Mouse (Mus musculus): Measurements from ENCODE around the gene Blzf1. TPM values are rescaled to one million over a fixed set of nuclear protein-coding genes. Genes with fewer than 3 reads are reported as not detected.
A peak's percentile ranks its signal among the peaks of the same experiment; 100 is the strongest.

The Blzf1 gene
- polyA plus RNA-seq, 1 experiment from 2014 or later: 28.9 TPM

DNA sequence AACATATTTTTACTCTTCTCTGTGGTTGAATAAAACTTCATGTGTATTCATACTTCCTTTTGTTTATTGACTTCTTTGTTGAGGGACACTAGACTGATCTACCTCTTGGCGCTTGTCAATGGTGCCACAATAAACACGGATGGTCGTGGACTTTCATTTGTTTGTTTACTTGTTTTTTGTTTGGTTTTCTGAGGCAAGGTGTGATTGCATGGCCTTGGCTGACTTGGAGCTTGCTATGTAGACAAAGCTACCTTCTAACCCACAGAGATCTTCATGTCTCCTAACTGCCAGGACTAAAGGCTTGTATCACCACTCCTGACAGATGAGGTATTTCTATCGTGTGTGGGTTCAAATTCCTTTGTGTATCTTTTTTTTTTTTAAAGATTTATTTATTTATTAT is 16.9 kb upstream of the Blzf1 start:
- no peak for ATAC-seq (ENCODE audit: low FRiP score, low TSS enrichment)

DNA sequence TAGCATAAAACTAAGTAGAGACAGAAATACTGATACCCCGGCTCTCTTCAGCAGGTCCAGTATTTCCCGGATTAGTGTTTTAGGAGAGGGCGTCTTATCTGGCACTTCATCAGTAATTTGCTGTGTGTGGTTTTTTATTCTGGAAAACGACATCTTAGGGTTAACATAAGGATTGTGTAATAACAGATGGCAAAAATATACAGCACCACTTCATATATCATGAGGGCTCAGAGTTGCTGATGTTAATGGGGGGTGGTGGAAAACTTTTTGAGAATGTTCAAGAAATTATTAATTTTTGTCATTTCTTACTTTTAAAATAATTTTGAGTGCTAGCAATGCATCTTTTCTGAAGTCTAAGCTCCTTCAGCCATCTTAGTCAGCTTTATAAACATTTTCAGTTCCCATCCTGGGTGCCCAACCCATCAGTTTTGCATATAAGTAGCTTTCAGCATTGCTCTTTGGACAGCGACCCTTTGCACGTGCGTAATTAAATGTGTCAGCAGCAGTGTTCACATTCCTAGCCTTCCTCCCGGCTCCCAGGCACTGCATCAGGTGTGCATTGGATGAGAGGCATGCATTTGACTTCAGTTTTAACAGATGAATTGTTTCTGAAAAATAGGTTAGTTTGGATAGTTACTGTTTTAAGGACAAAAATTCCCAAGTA is 15.8 kb upstream of the Blzf1 start:
- Histone ChIP-seq H3K36me3 (ENCODE audit: control insufficient read depth, insufficient read depth, low read length) (no peaks in the 10 kb centered on the region), H3K4me3 (replicated peaks; ENCODE audit: low read depth, low read length) (no peak overlapping the region), H3K9me3 (ENCODE audit: control insufficient read depth, low read length) (no peaks in the 10 kb centered on the region), H3K27me3 (ENCODE audit: control insufficient read depth, insufficient read depth, low read length) (no peaks in the 10 kb centered on the region), H3K4me2 (ENCODE audit: low read length) (no peak overlapping the region), H3K9ac (replicated peaks; ENCODE audit: low read length) (no peak overlapping the region), H3K4me1 (ENCODE audit: control insufficient read depth, insufficient read depth, low read length) (no peaks in the 10 kb centered on the region), H3K27ac (replicated peaks; ENCODE audit: low read depth, low read length) (no peak overlapping the region)
- no peak for DNase-seq
- no peak for ATAC-seq (ENCODE audit: low FRiP score, low TSS enrichment)
- 89% methylated on average over 8 of the region's 8 CpGs for WGBS

More for the DNA sequence above, 16.9 kb upstream of the Blzf1 start:
- 93% methylated on average over 4 of the region's 4 CpGs for WGBS
- Histone ChIP-seq H3K36me3 (ENCODE audit: control insufficient read depth, insufficient read depth, low read length) (no peaks in the 10 kb centered on the region), H3K4me1 (ENCODE audit: control insufficient read depth, insufficient read depth, low read length) (no peaks in the 10 kb centered on the region), H3K27me3 (ENCODE audit: control insufficient read depth, insufficient read depth, low read length) (no peaks in the 10 kb centered on the region), H3K9me3 (ENCODE audit: control insufficient read depth, low read length) (no peaks in the 10 kb centered on the region), H3K9ac (replicated peaks; ENCODE audit: low read length) (no peak overlapping the region), H3K4me2 (ENCODE audit: low read length) (no peak overlapping the region), H3K27ac (replicated peaks; ENCODE audit: low read depth, low read length) (no peak overlapping the region), H3K4me3 (replicated peaks; ENCODE audit: low read depth, low read length) (no peak overlapping the region)
- DNase-seq: no peak

DNA sequence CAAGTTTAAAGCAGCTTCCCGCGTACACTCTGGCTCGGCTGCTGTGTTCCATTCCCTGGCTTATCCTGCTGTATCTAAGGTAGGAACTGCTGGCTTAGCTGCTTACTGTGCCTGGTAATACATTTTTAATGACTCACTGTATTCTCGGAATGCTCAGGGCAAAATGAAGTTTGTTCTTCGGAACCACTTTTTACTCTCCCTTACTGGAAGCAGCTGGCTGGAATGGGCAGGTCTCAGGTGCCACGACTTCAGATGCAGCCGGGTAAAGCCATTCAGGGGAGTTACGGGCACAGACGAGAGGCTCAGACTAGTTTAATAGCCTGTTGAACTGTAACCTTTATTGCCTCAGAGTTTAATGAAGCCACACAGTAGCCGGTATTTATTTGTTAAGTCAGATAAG is 14.1 kb upstream of the Blzf1 start:
- no peaks in the 10 kb centered on the region for H3K36me3 ChIP-seq (ENCODE audit: control insufficient read depth, insufficient read depth, low read length)
- no peaks in the 10 kb centered on the region for H3K27me3 ChIP-seq (ENCODE audit: control insufficient read depth, insufficient read depth, low read length)
- no peak overlapping the region for H3K4me2 ChIP-seq (ENCODE audit: low read length)
- DNase-seq: peak; percentile 28
- ATAC-seq (ENCODE audit: low FRiP score, low TSS enrichment): no peak
- no peak overlapping the region for H3K4me3 ChIP-seq (replicated peaks; ENCODE audit: low read depth, low read length)
- H3K27ac ChIP-seq (replicated peaks; ENCODE audit: low read depth, low read length): no peak overlapping the region
- no peak overlapping the region for H3K9ac ChIP-seq (replicated peaks; ENCODE audit: low read length)
- WGBS: 75% methylated on average over 10 of the region's 10 CpGs
- no peaks in the 10 kb centered on the region for H3K9me3 ChIP-seq (ENCODE audit: control insufficient read depth, low read length)
- H3K4me1 ChIP-seq (ENCODE audit: control insufficient read depth, insufficient read depth, low read length): no peaks in the 10 kb centered on the region

DNA sequence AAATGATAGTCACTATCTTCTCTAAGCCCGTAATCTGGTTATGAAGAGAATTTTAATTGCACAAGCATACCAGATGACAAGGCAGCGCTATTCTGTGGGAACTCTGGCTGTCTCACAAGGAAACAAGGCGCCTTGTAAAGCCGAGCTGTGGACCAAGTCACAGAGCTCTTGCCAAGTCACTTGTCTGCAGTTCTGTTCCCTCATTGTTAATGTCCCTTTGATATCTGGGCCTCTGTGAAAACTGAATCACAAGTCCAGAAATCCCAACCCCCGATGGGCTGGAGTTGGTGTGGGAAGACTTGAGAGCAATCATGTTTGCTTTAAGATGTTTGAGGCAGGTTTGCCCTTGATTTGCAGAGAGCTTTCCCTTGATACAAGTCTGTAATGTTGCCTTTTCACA is 13.4 kb upstream of the Blzf1 start:
- peak; percentile 50 for DNase-seq
- no peak for ATAC-seq (ENCODE audit: low FRiP score, low TSS enrichment)
- Histone ChIP-seq H3K4me2 (ENCODE audit: low read length) (no peak overlapping the region), H3K36me3 (ENCODE audit: control insufficient read depth, insufficient read depth, low read length) (no peaks in the 10 kb centered on the region), H3K9me3 (ENCODE audit: control insufficient read depth, low read length) (no peaks in the 10 kb centered on the region), H3K27me3 (ENCODE audit: control insufficient read depth, insufficient read depth, low read length) (no peaks in the 10 kb centered on the region), H3K4me1 (ENCODE audit: control insufficient read depth, insufficient read depth, low read length) (no peaks in the 10 kb centered on the region), H3K4me3 (replicated peaks; ENCODE audit: low read depth, low read length) (no peak overlapping the region), H3K27ac (replicated peaks; ENCODE audit: low read depth, low read length) (no peak overlapping the region), H3K9ac (replicated peaks; ENCODE audit: low read length) (no peak overlapping the region)
- 46% methylated on average over 5 of the region's 5 CpGs for WGBS

DNA sequence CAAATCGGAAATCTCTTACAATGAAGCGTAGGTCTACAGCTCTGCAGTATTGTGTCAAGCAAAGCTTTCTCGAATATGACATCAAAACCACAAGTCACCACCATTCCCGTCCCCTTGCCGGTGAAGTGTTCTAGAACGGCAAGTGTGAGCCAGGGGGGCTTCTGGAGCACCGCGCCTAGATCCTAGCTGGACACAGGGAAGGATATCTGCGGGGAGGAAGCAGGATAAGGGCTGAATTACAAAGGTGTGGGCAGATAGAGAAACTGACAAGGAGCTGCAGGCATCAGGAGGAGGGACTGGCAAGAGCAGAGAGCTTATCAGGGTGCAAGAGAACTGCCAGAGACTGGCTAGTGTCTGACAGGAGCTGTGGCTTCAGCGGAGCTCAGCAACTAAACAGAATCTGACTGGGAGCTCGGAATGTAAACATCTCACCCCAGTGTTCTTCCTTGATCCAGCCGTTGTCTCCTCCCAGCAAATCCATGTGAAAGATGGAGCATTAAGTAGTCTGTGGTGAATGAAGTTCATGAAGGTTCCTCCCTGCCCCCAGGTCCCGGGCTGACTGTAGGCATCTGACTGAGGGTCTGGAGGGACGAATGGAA is 12.4 kb upstream of the Blzf1 start:
- ATAC-seq (ENCODE audit: low FRiP score, low TSS enrichment) (no peak), DNase-seq (no peak)
- H3K4me2 ChIP-seq (ENCODE audit: low read length): no peak overlapping the region
- H3K9ac ChIP-seq (replicated peaks; ENCODE audit: low read length): no peak overlapping the region
- no peaks in the 10 kb centered on the region for H3K9me3 ChIP-seq (ENCODE audit: control insufficient read depth, low read length)
- H3K4me1 ChIP-seq (ENCODE audit: control insufficient read depth, insufficient read depth, low read length): no peaks in the 10 kb centered on the region
- H3K4me3 ChIP-seq (replicated peaks; ENCODE audit: low read depth, low read length): no peak overlapping the region
- H3K27ac ChIP-seq (replicated peaks; ENCODE audit: low read depth, low read length): no peak overlapping the region
- 79% methylated on average over 14 of the region's 14 CpGs for WGBS
- no peaks in the 10 kb centered on the region for H3K36me3 ChIP-seq (ENCODE audit: control insufficient read depth, insufficient read depth, low read length)
- H3K27me3 ChIP-seq (ENCODE audit: control insufficient read depth, insufficient read depth, low read length): no peaks in the 10 kb centered on the region

DNA sequence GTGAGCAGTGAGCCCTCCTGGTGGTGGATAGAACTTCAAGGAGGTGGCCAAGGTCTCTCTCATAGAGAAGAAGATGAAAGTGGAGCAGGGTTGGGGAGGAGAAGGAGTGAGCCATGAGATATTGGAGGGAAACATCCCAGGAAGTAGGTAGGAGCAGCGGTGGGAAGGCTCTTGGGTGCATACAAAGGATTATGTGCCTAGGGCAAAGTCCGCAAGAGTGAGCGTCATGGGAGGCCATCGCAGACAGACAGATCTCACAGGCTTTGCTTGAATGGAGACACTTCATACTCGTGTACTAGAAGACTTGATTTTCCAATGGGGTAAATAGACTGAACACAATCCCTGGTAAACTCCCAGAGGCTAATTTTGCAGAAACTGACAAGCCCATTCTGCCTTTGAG is 11.2 kb upstream of the Blzf1 start:
- no peaks in the 10 kb centered on the region for H3K4me1 ChIP-seq (ENCODE audit: control insufficient read depth, insufficient read depth, low read length)
- H3K9me3 ChIP-seq (ENCODE audit: control insufficient read depth, low read length): no peaks in the 10 kb centered on the region
- WGBS: 91% methylated on average over 5 of the region's 5 CpGs
- ATAC-seq (ENCODE audit: low FRiP score, low TSS enrichment): no peak
- H3K9ac ChIP-seq (replicated peaks; ENCODE audit: low read length): no peak overlapping the region
- H3K4me2 ChIP-seq (ENCODE audit: low read length): no peak overlapping the region
- no peak for DNase-seq
- H3K36me3 ChIP-seq (ENCODE audit: control insufficient read depth, insufficient read depth, low read length): no peaks in the 10 kb centered on the region
- no peak overlapping the region for H3K27ac ChIP-seq (replicated peaks; ENCODE audit: low read depth, low read length)
- H3K27me3 ChIP-seq (ENCODE audit: control insufficient read depth, insufficient read depth, low read length): no peaks in the 10 kb centered on the region
- H3K4me3 ChIP-seq (replicated peaks; ENCODE audit: low read depth, low read length): no peak overlapping the region

DNA sequence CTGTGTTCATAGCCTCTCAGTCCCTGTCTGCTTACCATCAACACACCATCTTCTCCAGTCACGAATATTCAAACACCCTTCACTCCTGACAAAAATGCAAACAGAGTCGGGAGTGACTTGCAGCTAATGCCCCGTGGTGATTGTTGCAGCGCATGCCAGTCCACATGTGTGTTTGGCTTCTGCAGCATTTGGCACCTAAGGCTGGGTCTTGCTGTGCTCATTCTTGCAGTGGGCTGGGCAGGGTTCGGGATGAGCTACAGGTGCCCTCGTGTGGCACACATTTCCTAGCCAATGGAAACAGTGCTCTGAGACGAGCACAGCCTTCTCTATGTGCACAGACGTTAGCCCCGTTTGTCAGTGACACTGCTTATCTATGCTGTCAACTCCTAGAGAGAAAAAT is 10.0 kb upstream of the Blzf1 start:
- Histone ChIP-seq H3K27ac (replicated peaks; ENCODE audit: low read depth, low read length) (0 out of 2 replicates have a peak overlapping the region, but pooled peaks have one; percentile 5), H3K36me3 (ENCODE audit: control insufficient read depth, insufficient read depth, low read length) (peaks cover 8% of the 10 kb centered on the region; the same call in 1 of the 2 replicates), H3K9ac (replicated peaks; ENCODE audit: low read length) (no peak overlapping the region), H3K9me3 (ENCODE audit: control insufficient read depth, low read length) (no peaks in the 10 kb centered on the region), H3K4me1 (ENCODE audit: control insufficient read depth, insufficient read depth, low read length) (no peaks in the 10 kb centered on the region), H3K4me2 (ENCODE audit: low read length) (no peak overlapping the region), H3K4me3 (replicated peaks; ENCODE audit: low read depth, low read length) (no peak overlapping the region), H3K27me3 (ENCODE audit: control insufficient read depth, insufficient read depth, low read length) (no peaks in the 10 kb centered on the region)
- 87% methylated on average over 9 of the region's 9 CpGs for WGBS
- ATAC-seq (ENCODE audit: low FRiP score, low TSS enrichment) (no peak; the same call in 1 of the 2 replicates), DNase-seq (no peak)

DNA sequence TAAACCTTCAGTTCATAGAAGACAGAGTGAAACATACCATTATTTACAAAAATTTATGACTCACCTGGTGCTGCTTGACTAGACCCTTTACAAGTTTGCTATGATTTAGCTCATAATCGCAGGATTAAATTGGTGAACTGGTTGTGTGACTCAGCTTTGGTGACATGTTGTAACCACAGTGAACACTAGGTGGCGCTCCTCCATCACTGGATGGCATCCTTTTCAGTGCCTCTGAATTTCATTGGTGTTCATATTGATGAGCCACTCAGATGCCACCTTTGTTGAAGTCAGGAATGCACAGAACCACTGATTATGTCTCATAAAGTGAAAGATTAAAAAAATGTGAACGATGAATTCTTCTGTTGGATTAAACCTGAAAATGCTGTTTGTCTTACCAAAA is 9.4 kb upstream of the Blzf1 start:
- peaks cover 10% of the 10 kb centered on the region; the same call in 1 of the 2 replicates for H3K36me3 ChIP-seq (ENCODE audit: control insufficient read depth, insufficient read depth, low read length)
- no peaks in the 10 kb centered on the region for H3K4me1 ChIP-seq (ENCODE audit: control insufficient read depth, insufficient read depth, low read length)
- H3K9me3 ChIP-seq (ENCODE audit: control insufficient read depth, low read length): no peaks in the 10 kb centered on the region
- H3K27me3 ChIP-seq (ENCODE audit: control insufficient read depth, insufficient read depth, low read length): no peaks in the 10 kb centered on the region
- 32% methylated on average over 3 of the region's 3 CpGs for WGBS
- H3K9ac ChIP-seq (replicated peaks; ENCODE audit: low read length): no peak overlapping the region
- DNase-seq: peak; percentile 93
- ATAC-seq (ENCODE audit: low FRiP score, low TSS enrichment): peak; percentile 59; the same call in 1 of the 2 replicates
- no peak overlapping the region for H3K4me3 ChIP-seq (replicated peaks; ENCODE audit: low read depth, low read length)
- H3K27ac ChIP-seq (replicated peaks; ENCODE audit: low read depth, low read length): 0 out of 2 replicates have a peak overlapping the region, but pooled peaks have one; percentile 5
- H3K4me2 ChIP-seq (ENCODE audit: low read length): no peak overlapping the region

DNA sequence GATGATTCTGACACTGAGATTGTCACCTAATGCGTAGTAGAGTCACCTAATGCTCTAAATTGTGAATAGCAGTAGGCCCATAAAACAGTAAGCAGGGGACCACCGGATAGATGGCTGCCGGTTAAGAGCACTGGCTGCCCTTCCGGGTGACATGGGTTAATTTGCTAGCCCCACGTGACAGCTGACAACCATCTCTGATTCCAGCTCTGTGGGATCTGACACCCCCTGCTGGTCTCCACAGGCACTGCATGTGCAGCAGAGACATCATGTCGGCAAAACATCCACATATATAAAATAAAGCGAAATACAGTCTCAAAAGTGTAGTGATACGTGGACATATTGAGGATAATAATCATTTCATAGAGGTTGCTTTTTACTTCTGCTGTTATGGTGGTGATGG is 8.0 kb upstream of the Blzf1 start:
- ATAC-seq (ENCODE audit: low FRiP score, low TSS enrichment) (no peak), DNase-seq (peak; percentile 39)
- no peaks in the 10 kb centered on the region for H3K9me3 ChIP-seq (ENCODE audit: control insufficient read depth, low read length)
- H3K9ac ChIP-seq (replicated peaks; ENCODE audit: low read length): no peak overlapping the region
- peaks cover 12% of the 10 kb centered on the region; the same call in 1 of the 2 replicates for H3K36me3 ChIP-seq (ENCODE audit: control insufficient read depth, insufficient read depth, low read length)
- 78% methylated on average over 8 of the region's 8 CpGs for WGBS
- H3K4me2 ChIP-seq (ENCODE audit: low read length): no peak overlapping the region
- no peak overlapping the region for H3K27ac ChIP-seq (replicated peaks; ENCODE audit: low read depth, low read length)
- no peaks in the 10 kb centered on the region for H3K4me1 ChIP-seq (ENCODE audit: control insufficient read depth, insufficient read depth, low read length)
- H3K27me3 ChIP-seq (ENCODE audit: control insufficient read depth, insufficient read depth, low read length): no peaks in the 10 kb centered on the region
- H3K4me3 ChIP-seq (replicated peaks; ENCODE audit: low read depth, low read length): no peak overlapping the region

All from midbrain, embryonic 14.5 days (tissue).